8 mouse cellular contexts compared by ENCODE assay signal in genomic region chr2:166553502-166554168, GRCm38 (mm10).
DNase-seq lines count a peak whose midpoint lies in the region; ATAC-seq and TF ChIP-seq lines count a peak whose summit lies in the region.

No protein-coding gene starts in this region.

- H3K4me2 ChIP-seq in hindbrain, embryonic 13.5 days: no peak overlapping the region
- H3K4me2 ChIP-seq in kidney, postnatal 0 days (ENCODE audit: low read length): 0 out of 2 replicates have a peak overlapping the region, but pooled peaks have one; percentile 6

- H3K27ac ChIP-seq in hindbrain, embryonic 10.5 days: peak overlapping the region; percentile 80
- no peak overlapping the region for H3K27ac ChIP-seq in hindbrain, embryonic 13.5 days
- H3K27ac ChIP-seq in kidney, postnatal 0 days: no peak overlapping the region

- 0 out of 2 replicates have a peak overlapping the region, but pooled peaks have one; percentile 6 for H3K4me3 ChIP-seq in hindbrain, embryonic 10.5 days
- no peak overlapping the region for H3K4me3 ChIP-seq in hindbrain, embryonic 13.5 days
- H3K4me3 ChIP-seq in kidney, postnatal 0 days (replicated peaks; ENCODE audit: low read depth, low read length): no peak overlapping the region

- 30% methylated on average over 18 of the region's 18 CpGs for WGBS in hindbrain, embryonic 10.5 days
- 31% methylated on average over 18 of the region's 18 CpGs for WGBS in hindbrain, embryonic 13.5 days
- WGBS in kidney, postnatal 0 days: 25% methylated on average over 18 of the region's 18 CpGs

- no peaks in the 10 kb centered on the region for H3K36me3 ChIP-seq in hindbrain, embryonic 10.5 days
- no peaks in the 10 kb centered on the region for H3K36me3 ChIP-seq in hindbrain, embryonic 13.5 days
- no peaks in the 10 kb centered on the region for H3K36me3 ChIP-seq in kidney, postnatal 0 days (ENCODE audit: insufficient read depth, low read length)

- no peak for TF ChIP-seq CTCF in kidney, postnatal 0 days (IDR thresholded peaks at IDR 0.05; ENCODE audit: low read depth)

- peaks cover 39% of the 10 kb centered on the region for H3K27me3 ChIP-seq in hindbrain, embryonic 10.5 days (ENCODE audit: insufficient read depth, poor library complexity, severe bottlenecking)
- H3K27me3 ChIP-seq in hindbrain, embryonic 13.5 days: peaks cover 37% of the 10 kb centered on the region
- H3K27me3 ChIP-seq in kidney, postnatal 0 days (ENCODE audit: insufficient read depth, low read length): no peaks in the 10 kb centered on the region

- no peaks in the 10 kb centered on the region for H3K9me3 ChIP-seq in hindbrain, embryonic 10.5 days
- no peaks in the 10 kb centered on the region for H3K9me3 ChIP-seq in hindbrain, embryonic 13.5 days
- no peaks in the 10 kb centered on the region for H3K9me3 ChIP-seq in kidney, postnatal 0 days (replicated peaks; ENCODE audit: low read length)

- no peak for ATAC-seq in hindbrain, embryonic 13.5 days (ENCODE audit: low FRiP score)
- ATAC-seq in kidney, postnatal 0 days (replicated peaks; ENCODE audit: low FRiP score, low read depth): peak; percentile 69
- ATAC-seq in megakaryocyte, adult 5-6 weeks (ENCODE audit: poor library complexity, severe bottlenecking): peak; percentile 73

- peak; percentile 58 for DNase-seq in hindbrain, embryonic 10.5 days (ENCODE audit: low spot score)
- DNase-seq in embryo, embryonic 11.5 days (ENCODE audit: low read depth, low spot score): peak; percentile 48
- peak; percentile 90 for DNase-seq in kidney, postnatal 0 days (ENCODE audit: low spot score)
- DNase-seq in thymus, postnatal 14 days: peak; percentile 84
- DNase-seq in cerebellum, adult 9-11 months: no peak
- DNase-seq in layer of hippocampus, adult 18-20 months (ENCODE audit: low spot score in 2 of 2): no peak

- H3K9ac ChIP-seq in hindbrain, embryonic 13.5 days: no peak overlapping the region
- H3K9ac ChIP-seq in kidney, postnatal 0 days (ENCODE audit: low read depth, low read length): no peak overlapping the region

- H3K4me1 ChIP-seq in hindbrain, embryonic 10.5 days (replicated peaks): peaks cover 77% of the 10 kb centered on the region
- peaks cover 52% of the 10 kb centered on the region for H3K4me1 ChIP-seq in hindbrain, embryonic 13.5 days (replicated peaks)
- 0 out of 2 replicates have a peak, but pooled peaks cover 8% of the 10 kb centered on the region for H3K4me1 ChIP-seq in kidney, postnatal 0 days (replicated peaks; ENCODE audit: insufficient read depth, low read length)

Comparison
In these comparisons a context has a peak if more than half of its experiments do, and no peak if none do; other contexts are left out.
1. DNase-seq: peak in hindbrain, embryonic 10.5 days (single experiment), embryo, embryonic 11.5 days (single experiment), kidney, postnatal 0 days (single experiment) and thymus, postnatal 14 days (single experiment); none in cerebellum, adult 9-11 months (single experiment) and layer of hippocampus, adult 18-20 months (0 of 2).